Mouse (Mus musculus): ENCODE measurements around the gene Btbd35f23. TPM values are rescaled to one million over a fixed set of nuclear protein-coding genes. Genes with fewer than 3 reads are reported as not detected.
"Not testable (repeated sequence)": the region's sequence is repeated elsewhere in the genome, so short reads cannot be mapped to it uniquely, and the experiment has no call there.

Btbd35f23 gene
- not detected for total RNA-seq (2021)
- long read RNA-seq, experiment 1: 0 reads
- long read RNA-seq, experiment 2: 0 reads

GRCm38 (mm10) chrX:3076575-3076974, at the start of gene Btbd35f23:
Gene Btbd35f23 (plus strand): TSS chrX:3076875.
- not testable (repeated sequence) for DNase-seq (ENCODE audit: low spot score in 2 of 2)

Other genes with a start within 250 kb of the Btbd35f23 start
- gene Btbd35f24, start 119.0 kb downstream of the Btbd35f23 start, total RNA-seq (2021): not detected

Data from layer of hippocampus, postnatal 14 days (tissue).